Mouse (Mus musculus) lung, adult 2 months (tissue): Measurements from ENCODE around the gene Mprip. TPM values are rescaled to one million over a fixed set of nuclear protein-coding genes. Genes with fewer than 3 reads are reported as not detected.

ENCODE experiments used
- DNase-seq: peaks from one replicate; pipeline ENCODE4 v3.0.0; 2022
- H3K4me1 ChIP-seq: fragments of 200-500 bp; 2 replicates; pipeline ENCODE4 v1.6.1; 2011; ENCODE audit warnings: low read length; ENCODE audit not compliant: control insufficient read depth, insufficient read depth
- H3K4me3 ChIP-seq: fragments of 200-500 bp; replicated peaks from 2 replicates; pipeline ENCODE3; 2011; ENCODE audit warnings: low read depth, mild to moderate bottlenecking, control low read depth, low read length; ENCODE audit errors: extremely low read depth
- CTCF ChIP-seq: fragments of 200-500 bp; IDR thresholded peaks from 2 replicates; pipeline ENCODE4 v1.5.1; 2011; ENCODE audit warnings: mild to moderate bottlenecking, low read length, control low read depth; ENCODE audit not compliant: insufficient read depth
- POLR2A ChIP-seq: fragments of 200-500 bp; IDR thresholded peaks from 2 replicates; pipeline ENCODE4 v1.6.1; 2011; ENCODE audit warnings: low read depth, mild to moderate bottlenecking, control low read depth, low read length, borderline replicate concordance; ENCODE audit errors: extremely low read depth
- WGBS: fragments of 180-500 bp; shearing (Covaris S2); methylation state at CpG from one replicate; pipeline ENCODE4 v1.1.7; 2018; 5-methylcytosine and 5-hydroxymethylcytosine counted together
- polyA plus RNA-seq: library from polyadenylated mRNA; depleted of rRNA; stranded (reverse); fragments of >200 nt; gene quantifications from 2 replicates; pipeline ENCODE4 v1.2.3, GENCODE M21; 2012

The Mprip gene
- polyA plus RNA-seq, 1 experiment = 239 TPM

DNA sequence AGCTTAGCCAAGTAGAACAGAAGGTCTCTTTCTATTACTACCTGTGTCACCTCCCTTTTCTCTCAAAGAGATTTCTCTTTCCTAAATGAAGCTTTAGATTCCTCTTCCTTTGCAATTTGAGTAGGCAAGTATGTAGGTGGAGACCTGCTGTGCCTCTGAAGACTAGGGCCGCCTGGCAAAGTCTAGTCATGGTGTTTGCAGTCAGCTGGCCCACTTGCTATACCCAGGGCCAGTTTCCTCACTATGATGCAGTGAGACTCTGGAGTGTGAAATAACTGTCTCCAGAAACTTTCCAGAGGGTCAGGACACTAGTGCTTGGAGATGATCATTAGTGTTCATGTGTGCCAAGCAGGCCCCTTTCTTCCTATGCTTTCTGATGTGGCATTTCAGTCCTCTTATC is 36.5 kb downstream of the Mprip start:
- peaks cover 16% of the 10 kb centered on the region for H3K4me1 ChIP-seq
- no peak for DNase-seq
- WGBS = 97% methylated on average over 1 of the region's 1 CpGs
- H3K4me3 ChIP-seq = no peak overlapping the region
- no peak for TF ChIP-seq POLR2A
- TF ChIP-seq CTCF = no peak

DNA sequence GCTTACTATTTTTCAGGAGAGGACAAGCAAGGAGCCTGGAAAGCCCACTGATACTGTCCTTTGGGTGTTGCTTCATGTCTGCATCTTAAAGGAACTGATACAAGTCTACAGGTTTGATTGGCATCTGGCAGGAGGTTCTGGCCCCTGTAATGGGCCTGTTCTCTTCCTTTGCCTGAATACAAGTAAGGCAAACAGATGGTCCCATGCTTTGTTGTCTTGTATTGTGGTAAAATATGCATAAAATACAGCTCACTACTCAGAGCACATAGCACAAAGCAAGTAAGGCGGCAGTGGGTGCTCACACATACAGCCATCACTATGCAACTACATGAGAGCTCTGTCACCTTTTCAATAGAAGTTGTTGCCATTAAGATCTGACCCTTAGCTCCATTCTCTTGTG is 39.7 kb downstream of the Mprip start:
- 100% methylated on average over 1 of the region's 1 CpGs for WGBS
- no peak overlapping the region for H3K4me3 ChIP-seq
- no peak for TF ChIP-seq CTCF
- no peak for TF ChIP-seq POLR2A

DNA sequence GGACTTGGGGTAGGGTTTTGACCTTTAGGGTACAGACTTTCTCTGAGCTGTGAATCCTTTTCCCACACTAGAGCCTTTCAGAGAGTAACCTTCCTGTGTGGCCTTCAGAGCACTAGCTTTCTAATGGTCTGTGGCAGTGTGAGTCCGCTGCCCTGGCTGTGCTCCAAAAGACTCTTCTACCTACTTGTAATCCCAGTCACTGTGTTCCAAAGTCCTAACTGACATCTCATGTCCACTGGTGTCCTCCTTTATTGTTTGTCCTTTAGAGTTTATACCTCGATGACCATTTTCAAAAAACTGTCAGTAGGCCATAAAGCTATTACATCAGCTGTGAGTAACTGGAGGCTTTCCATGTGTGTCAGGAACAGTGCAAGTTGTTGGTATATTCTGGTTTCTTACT is 44.0 kb downstream of the Mprip start:
- 63% methylated on average over 2 of the region's 2 CpGs for WGBS
- TF ChIP-seq CTCF (no peak), POLR2A (no peak)
- DNase-seq = no peak
- H3K4me1 ChIP-seq = peaks cover 33% of the 10 kb centered on the region
- H3K4me3 ChIP-seq = no peak overlapping the region

More for the DNA sequence above, 39.7 kb downstream of the Mprip start:
- peaks cover 16% of the 10 kb centered on the region for H3K4me1 ChIP-seq
- DNase-seq = no peak

DNA sequence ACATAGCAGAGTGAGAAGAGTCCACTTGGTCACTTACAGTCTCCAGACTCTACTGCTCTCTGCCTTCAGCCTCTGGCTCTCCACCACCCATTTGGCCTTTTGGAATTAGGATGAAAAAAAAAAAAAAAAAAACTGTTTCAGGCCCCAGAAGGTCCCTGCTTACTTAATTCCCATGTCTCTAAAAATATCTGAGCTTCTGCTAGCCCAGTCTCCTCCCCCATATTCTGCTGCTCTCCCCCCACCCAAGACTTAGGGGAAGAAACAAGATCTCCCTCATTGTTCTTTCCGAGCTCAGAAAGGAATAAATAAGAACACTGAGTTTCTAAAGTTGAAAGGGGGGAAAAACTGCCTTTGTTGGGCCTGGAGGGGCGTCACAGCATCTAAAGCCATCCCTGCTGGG is 46.4 kb downstream of the Mprip start:
- DNase-seq = no peak
- no peak overlapping the region for H3K4me3 ChIP-seq
- TF ChIP-seq POLR2A = no peak
- no peak for TF ChIP-seq CTCF
- 38% methylated on average over 2 of the region's 2 CpGs for WGBS
- H3K4me1 ChIP-seq = peaks cover 33% of the 10 kb centered on the region

DNA sequence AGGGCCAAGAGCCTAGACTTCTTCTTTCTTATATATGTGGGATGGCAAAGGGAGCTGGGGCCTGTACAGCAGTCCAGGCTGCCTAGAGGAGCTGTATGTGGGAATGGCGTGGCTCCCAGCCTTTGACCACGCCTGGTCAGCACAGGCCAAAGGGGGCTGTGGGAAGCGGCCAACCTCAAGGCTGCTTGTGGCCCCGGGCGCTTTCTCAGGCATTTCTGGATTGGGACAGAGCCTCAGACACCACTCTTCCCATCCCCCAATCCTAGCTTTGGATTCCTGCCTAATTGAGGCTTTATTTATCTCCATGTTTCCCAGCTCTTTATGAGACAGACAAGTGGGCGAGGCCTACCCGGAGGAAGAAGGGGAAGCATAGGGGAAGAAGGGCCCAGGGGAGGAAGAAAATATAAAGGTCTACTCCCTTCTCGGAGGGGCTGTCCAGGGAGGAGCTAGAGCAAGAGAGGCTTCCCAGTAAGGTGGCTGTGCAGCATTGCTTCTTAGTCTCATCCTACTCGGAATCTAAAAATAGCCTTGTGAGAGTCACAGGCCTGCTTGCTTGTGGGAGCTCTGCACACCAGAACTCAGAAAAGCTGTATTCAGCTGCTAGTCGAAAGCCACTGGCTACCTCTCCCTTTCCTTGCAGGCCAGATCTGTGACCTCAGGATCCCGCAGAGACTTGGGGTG is 47.0 kb downstream of the Mprip start:
- DNase-seq = peak; percentile 37
- Histone ChIP-seq H3K4me1 (peaks cover 33% of the 10 kb centered on the region), H3K4me3 (no peak overlapping the region)
- TF ChIP-seq POLR2A (no peak), CTCF (no peak)
- WGBS = 27% methylated on average over 11 of the region's 11 CpGs

DNA sequence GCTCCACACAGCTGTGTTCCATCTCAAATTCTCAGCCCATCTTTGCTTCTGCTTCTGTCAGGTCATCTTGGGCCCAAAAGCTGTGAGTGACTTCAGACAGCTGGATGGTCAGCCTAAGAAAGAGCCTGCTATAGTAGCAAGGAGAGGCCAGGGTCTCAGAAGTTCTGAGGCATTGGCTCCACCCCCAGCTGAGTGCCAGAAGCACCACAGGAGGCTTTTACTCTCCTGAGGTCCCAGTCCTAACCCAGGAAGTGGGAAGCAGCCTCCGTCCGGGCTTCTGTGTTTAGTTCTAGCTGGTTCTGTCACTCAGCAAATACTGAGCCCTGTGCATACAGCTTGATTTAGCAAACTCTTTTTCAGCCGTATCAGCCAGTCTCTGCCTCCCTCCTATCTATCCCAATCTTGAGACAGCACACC is 54.3 kb downstream of the Mprip start:
- peaks cover 12% of the 10 kb centered on the region for H3K4me1 ChIP-seq
- 34% methylated on average over 3 of the region's 3 CpGs for WGBS
- TF ChIP-seq CTCF (no peak), POLR2A (no peak)
- no peak overlapping the region for H3K4me3 ChIP-seq
- no peak for DNase-seq

DNA sequence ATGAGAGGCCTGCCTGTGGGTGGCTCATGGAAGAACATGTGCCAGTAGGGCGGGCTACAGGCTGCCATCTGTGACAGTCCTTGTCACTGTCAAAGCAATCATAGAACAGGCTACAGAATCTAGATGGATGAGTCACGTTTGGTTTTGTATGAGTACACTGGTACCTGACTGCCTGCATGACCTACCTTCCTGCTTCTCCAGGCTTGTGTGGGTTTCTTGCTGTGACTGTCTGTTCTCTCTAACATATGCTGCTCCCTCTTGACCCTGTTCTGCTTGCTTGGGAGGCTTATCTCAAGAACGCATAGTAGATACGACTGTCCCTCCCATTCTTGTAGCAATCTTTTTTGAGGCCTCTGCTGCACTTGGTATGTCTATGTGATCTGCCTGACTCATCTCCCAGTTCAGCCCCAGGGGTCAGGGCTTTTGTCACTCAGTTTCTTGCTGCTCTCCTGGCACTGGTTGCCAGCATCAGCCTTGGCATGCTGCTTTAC is 56.7 kb downstream of the Mprip start:
- TF ChIP-seq CTCF = no peak
- no peak for TF ChIP-seq POLR2A
- Histone ChIP-seq H3K4me1 (peaks cover 15% of the 10 kb centered on the region), H3K4me3 (no peak overlapping the region)
- WGBS = 70% methylated on average over 4 of the region's 4 CpGs
- DNase-seq = no peak

DNA sequence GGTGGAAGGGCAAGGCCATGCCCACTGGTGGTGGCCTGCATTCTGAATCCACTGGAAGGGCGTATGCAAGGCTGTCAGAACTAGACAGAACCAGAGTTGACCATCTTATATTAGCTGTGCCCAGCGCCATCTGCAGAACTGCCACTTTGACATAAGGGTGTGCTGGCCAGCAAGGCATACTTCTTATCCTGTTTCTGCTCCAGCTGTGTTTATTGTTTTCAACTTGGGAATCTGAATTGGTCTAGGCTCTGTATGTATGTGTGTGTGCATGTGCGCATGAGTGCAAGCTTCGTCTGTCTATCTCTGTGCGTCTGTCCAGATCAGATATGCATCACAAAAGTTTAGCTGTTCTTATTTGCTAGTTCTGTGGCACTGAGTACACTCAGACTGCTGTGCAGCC is 58.1 kb downstream of the Mprip start:
- Histone ChIP-seq H3K4me1 (peaks cover 9% of the 10 kb centered on the region), H3K4me3 (no peak overlapping the region)
- no peak for DNase-seq
- TF ChIP-seq POLR2A (no peak), CTCF (no peak)
- WGBS = 58% methylated on average over 5 of the region's 5 CpGs

DNA sequence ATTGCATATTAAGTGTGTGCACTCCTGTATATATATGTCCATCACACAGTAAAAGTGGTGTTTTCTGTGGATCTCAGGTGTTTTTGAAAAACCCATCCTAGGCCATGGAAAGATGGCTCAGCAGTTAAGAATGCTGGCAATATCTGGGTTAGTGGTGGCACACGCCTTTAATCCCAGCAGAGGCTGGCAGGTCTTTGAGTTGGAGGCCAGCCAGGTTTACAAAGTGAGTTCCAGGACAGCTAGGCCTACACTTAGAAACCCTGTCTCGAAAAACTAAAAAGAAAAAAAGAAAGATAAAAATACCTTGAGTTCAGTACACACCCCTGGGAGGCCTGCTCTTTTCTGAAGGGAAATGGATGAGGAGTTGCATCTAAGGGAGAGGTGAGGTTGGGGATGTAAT is 60.3 kb downstream of the Mprip start:
- 13% methylated on average over 2 of the region's 2 CpGs for WGBS
- Histone ChIP-seq H3K4me3 (no peak overlapping the region), H3K4me1 (peaks cover 7% of the 10 kb centered on the region)
- no peak for TF ChIP-seq POLR2A
- TF ChIP-seq CTCF = no peak
- no peak for DNase-seq

DNA sequence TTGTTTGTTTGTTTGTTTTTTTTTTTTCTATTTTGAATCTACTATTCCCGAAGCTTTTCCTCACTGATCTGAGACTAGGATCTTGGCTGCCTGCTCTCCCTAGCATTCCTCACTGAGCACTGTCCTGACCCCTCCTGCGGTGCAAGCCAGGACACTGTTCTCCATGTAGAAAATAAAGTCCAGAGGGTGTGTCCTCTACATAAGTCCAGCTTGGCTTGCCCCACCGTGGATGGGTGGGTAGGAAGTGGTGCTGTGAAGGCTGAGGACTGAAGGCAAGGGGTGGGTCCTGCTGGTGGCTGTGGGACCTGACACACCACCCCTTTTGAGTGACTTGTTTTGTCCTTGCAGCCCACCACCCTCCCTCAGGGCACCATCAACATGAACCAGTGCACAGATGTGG is 66.1 kb downstream of the Mprip start:
- Histone ChIP-seq H3K4me3 (no peak overlapping the region), H3K4me1 (peaks cover 7% of the 10 kb centered on the region)
- TF ChIP-seq CTCF = no peak
- TF ChIP-seq POLR2A = no peak
- DNase-seq = no peak
- 44% methylated on average over 3 of the region's 3 CpGs for WGBS
